Mouse (Mus musculus): Measurements from ENCODE around the gene Pbp2. TPM values are rescaled to one million over a fixed set of nuclear protein-coding genes. Genes with fewer than 3 reads are reported as not detected.

Pbp2 gene
- total RNA-seq, 2 experiments from 2014 or later, result not detected

GRCm38 (mm10) chr6:135261124-135261523 is 49.1 kb downstream of the Pbp2 start:
- no peak for DNase-seq (ENCODE audit: extremely low spot score in 1 of 2, low spot score in 1 of 2)

DNA sequence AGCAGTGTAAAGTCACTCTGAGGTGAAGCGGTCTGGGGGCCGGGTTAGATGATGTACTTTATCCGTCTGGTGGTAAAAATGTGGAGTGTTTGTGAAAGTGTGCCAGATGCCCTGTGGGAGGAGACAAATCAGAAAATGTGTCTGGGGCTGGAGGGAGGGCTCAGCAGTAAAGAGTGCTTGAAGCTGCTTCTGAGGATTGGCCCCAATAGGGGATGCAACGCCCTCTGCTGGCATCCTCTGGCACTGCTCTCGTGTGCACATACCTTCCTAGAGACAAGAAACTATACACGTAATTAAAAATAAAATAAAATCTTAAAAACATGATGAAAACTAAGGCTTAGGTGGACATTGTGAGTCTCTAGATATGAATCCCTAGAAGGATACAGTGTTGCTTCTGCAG is 49.8 kb downstream of the Pbp2 start:
- DNase-seq (ENCODE audit: extremely low spot score in 1 of 2, low spot score in 1 of 2), result no peak

Other genes starting within 250 kb of the Pbp2 start
- not detected for gene Gprc5a, start 244.8 kb downstream of the Pbp2 start, total RNA-seq (2021)
- not detected for gene Gprc5d, start 192.1 kb downstream of the Pbp2 start, total RNA-seq (2021)
- gene Fam234b, start 112.4 kb downstream of the Pbp2 start, total RNA-seq (2021), result 100 to 1,000 TPM; 156 to 157 TPM
- 10 to 100 TPM; 68.8 to 86.0 TPM for gene Hebp1, start 112.4 kb downstream of the Pbp2 start, total RNA-seq (2021)
- not detected for gene Gsg1, start 56.1 kb downstream of the Pbp2 start, total RNA-seq (2021)
- gene Emp1, start 52.1 kb upstream of the Pbp2 start, total RNA-seq (2021), result 1 to 10 TPM; 2.4 to 2.5 TPM

Data from layer of hippocampus, postnatal 25 days (tissue).